Mouse (Mus musculus) testis, adult 2 months (tissue): ENCODE measurements around the gene Pnkp.

ENCODE experiments used
- CTCF ChIP-seq: fragments of 200-500 bp; IDR thresholded peaks from 2 replicates; pipeline ENCODE4 v1.5.1; 2012; ENCODE audit warnings: low read depth, mild to moderate bottlenecking, inconsistent platforms, low read length, moderate library complexity; ENCODE audit not compliant: control insufficient read depth, insufficient read depth, insufficient replicate concordance
- POLR2A ChIP-seq: fragments of 200-500 bp; IDR thresholded peaks from 2 replicates; pipeline ENCODE4 v1.6.1; 2012; ENCODE audit warnings: low read depth, mild to moderate bottlenecking, inconsistent platforms, low read length, moderate library complexity; ENCODE audit not compliant: control insufficient read depth

GRCm38 (mm10) chr7:44853065-44853464, 3.9 kb upstream of the Pnkp start:
- TF ChIP-seq CTCF: no peak
- TF ChIP-seq POLR2A: no peak
